Mouse (Mus musculus) spleen, adult 2 months (tissue): ENCODE data around the gene Hdac7.

ENCODE experiments used
- CTCF ChIP-seq: fragments of 200-500 bp; IDR thresholded peaks from 2 replicates; pipeline ENCODE4 v1.5.1; 2011; ENCODE audit warnings: mild to moderate bottlenecking, inconsistent platforms; ENCODE audit not compliant: insufficient read depth, insufficient read length, insufficient replicate concordance; ENCODE audit errors: extremely low read depth
- POLR2A ChIP-seq: fragments of 200-500 bp; IDR thresholded peaks from 2 replicates; pipeline ENCODE4 v1.6.1; 2011; ENCODE audit warnings: low read depth, low read length, inconsistent platforms

GRCm38 (mm10) chr15:97744930-97745329 lies 99.4 kb downstream of the Hdac7 start:
- TF ChIP-seq CTCF (no peak), POLR2A (no peak)
